In genomic region chrX:12673054-12673775, GRCm38 (mm10) we compare ENCODE assay signal across 8 mouse cellular contexts. TPM values are rescaled to one million over a fixed set of nuclear protein-coding genes. Genes with fewer than 3 reads are reported as not detected.
DNase-seq lines count a peak whose midpoint lies in the region; ATAC-seq lines count a peak whose summit lies in the region.

Gene 1810030O07Rik, minus strand, starts transcription at chrX:12673668.

- intact Hi-C loops in left cerebral cortex, postnatal 14 days (cut with DNase I) = no loop called here

- peak within 1 kb of the TSS; percentile 83 for H3K27ac ChIP-seq in intestine, embryonic 14.5 days (ENCODE audit: low read depth)

- peak within 1 kb of the TSS; percentile 59 for H3K9ac ChIP-seq in intestine, embryonic 14.5 days (ENCODE audit: low read length)

- 3% methylated on average over 42 of the region's 42 CpGs for WGBS in intestine, embryonic 14.5 days

- peak; percentile 99 for ATAC-seq in intestine, embryonic 14.5 days (replicated peaks; ENCODE audit: low FRiP score, low TSS enrichment, low read depth)

- peak; percentile 69 to 70 for DNase-seq in adrenal gland, adult 18-20 months (ENCODE audit: low spot score in 2 of 2)
- peak; percentile 91 for DNase-seq in embryo, embryonic 11 days
- peak; percentile 90 for DNase-seq in gastrocnemius, postnatal 25 days
- DNase-seq in intestine, embryonic 14.5 days (ENCODE audit: low spot score) = peak; percentile 82
- peak; percentile 89 to 94 for DNase-seq in left cerebral cortex, postnatal 14 days (ENCODE audit: low spot score in 2 of 2)
- DNase-seq in mesoderm, embryonic 11.5 days (ENCODE audit: low read depth, low spot score) = peak; percentile 86
- peak; percentile 91 to 93 for DNase-seq in right cerebral cortex, postnatal 36 days (ENCODE audit: low spot score in 2 of 2)
- peak; percentile 86 for DNase-seq in yolk sac, embryonic 10.5 days (ENCODE audit: low spot score)

- H3K27me3 ChIP-seq in intestine, embryonic 14.5 days (replicated peaks; ENCODE audit: control insufficient read depth, insufficient read depth, low read length) = 0 out of 2 replicates have a peak, but pooled peaks cover 4% of the 10 kb centered on the region

- H3K36me3 ChIP-seq in intestine, embryonic 14.5 days (ENCODE audit: control insufficient read depth, insufficient read depth, low read length) = peaks cover 14% of the 10 kb centered on the region

- peak within 1 kb of the TSS; percentile 53 for H3K4me2 ChIP-seq in intestine, embryonic 14.5 days (ENCODE audit: low read length)

- H3K4me1 ChIP-seq in intestine, embryonic 14.5 days (replicated peaks; ENCODE audit: control insufficient read depth, insufficient read depth, low read length) = no peaks in the 10 kb centered on the region

- peak within 1 kb of the TSS; percentile 62 for H3K4me3 ChIP-seq in intestine, embryonic 14.5 days (ENCODE audit: low read depth, low read length)

- H3K9me3 ChIP-seq in intestine, embryonic 14.5 days (ENCODE audit: control insufficient read depth, low read length) = no peaks in the 10 kb centered on the region

RNA-seq across cellular contexts. Expression of gene 1810030O07Rik, which starts in this region (rescaled TPM):
- 10 to 100 TPM; 21.5 to 23.6 TPM for total RNA-seq in adrenal gland, adult 18-20 months (2021)
- 1 to 10 TPM; 4.6 to 7.3 TPM for total RNA-seq in gastrocnemius, postnatal 25 days (2021)
- polyA plus RNA-seq in intestine, embryonic 14.5 days (2014; fragmentation: Nextera tagmentation; extraction: Ambion mirVana) = 39.8 and 46.6 TPM in 2 replicates
- total RNA-seq in left cerebral cortex, postnatal 14 days (2021) = 10 to 100 TPM; 11.2 to 15.1 TPM

Comparison
In these comparisons a context has a peak if more than half of its experiments do, and no peak if none do; other contexts are left out.
1. Peak in every context shown above with its lines: DNase-seq, ATAC-seq, H3K4me3 ChIP-seq and H3K27ac ChIP-seq.